Mouse (Mus musculus) cerebellum, adult 8-10 months (tissue): ENCODE data around the gene Stk24.

Experiments used
- DNase-seq: peaks from one replicate; pipeline ENCODE4 v3.0.0; 2022

Stk24 gene

GRCm38 (mm10) chr14:121310325-121311080 lies 69.3 kb downstream of the Stk24 start:
- DNase-seq: no peak

DNA sequence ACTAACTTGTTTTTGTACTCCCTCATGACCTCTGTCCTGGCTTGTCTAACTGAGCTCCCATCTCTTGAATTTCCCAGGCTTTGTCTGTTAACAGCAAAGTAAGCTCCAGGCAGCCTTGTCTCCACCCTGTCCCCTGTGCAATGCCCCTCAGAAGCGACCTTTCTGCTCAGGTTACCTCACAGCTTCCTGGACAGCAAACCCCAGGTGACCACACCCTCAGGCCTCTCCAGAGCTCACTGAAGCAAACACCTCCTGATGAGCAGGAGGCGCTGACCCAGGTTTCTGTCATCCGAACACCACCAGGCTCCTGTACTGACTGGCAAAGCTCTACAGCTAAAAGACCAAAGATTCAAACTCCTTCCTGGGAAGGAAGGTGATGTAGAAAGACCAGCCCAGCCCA lies 69.9 kb downstream of the Stk24 start:
- DNase-seq: no peak

GRCm38 (mm10) chr14:121305316-121306064 lies 74.3 kb downstream of the Stk24 start:
- no peak for DNase-seq

- no peak for DNase-seq
Observed at GRCm38 (mm10) chr14:121304523-121304922, 75.3 kb downstream of the Stk24 start.

DNA sequence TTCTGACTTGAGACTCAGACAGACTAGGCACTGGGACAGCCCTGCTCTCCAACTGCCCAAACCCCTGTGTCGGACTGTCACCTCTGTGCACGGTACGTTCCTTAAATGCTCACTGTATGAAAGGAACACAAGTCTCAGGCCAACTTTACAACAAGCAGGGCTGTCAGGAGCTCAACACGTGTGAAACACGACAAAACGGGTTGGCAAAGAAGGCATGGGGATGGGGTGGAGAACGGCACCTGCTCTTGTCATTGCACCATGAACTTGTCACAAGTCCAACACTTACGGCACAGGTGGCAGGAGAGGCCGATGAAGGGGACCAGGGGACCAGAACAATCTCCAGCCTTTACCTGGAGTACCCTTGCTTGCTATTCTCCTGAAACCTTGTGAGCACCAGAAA lies 80.7 kb downstream of the Stk24 start:
- DNase-seq: no peak

DNA sequence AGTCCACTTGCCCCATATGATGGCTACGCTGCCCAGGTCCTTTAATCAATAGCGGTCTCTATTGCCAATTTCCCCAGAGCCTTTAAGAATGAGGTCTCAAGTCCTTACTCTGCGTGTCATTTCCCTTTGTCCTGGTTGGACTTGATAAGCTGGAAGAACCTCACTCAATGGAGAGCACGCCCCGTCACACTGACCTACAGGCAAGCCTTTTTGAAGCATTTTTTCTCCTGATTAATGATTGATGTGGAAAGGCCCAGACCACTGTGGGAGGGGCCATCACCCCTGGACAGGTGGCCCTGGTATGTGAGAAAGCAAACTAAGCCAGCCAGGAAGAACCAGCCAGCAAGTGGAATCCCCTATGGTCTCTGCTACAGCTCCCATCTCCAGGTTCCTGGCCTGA lies 81.3 kb downstream of the Stk24 start:
- DNase-seq: no peak

DNA sequence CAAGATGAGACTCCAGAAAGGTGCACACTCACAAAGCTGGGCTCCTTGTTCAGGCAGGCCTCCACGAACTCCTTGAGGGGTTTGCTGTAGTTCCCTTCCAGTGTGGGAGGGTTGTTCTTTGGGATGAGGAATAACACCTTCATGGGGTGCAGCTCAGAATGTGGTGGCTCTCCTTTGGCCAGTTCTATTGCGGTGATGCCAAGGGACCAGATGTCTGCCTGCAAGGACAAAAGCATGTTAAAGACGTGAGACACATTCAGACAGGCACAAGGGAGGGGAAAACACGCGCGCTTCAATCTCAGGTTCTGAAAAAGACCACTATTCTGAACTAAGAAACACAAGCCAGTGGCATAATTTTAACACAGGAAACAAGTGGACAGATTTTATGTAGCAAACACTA lies 82.7 kb downstream of the Stk24 start:
- DNase-seq: no peak

DNA sequence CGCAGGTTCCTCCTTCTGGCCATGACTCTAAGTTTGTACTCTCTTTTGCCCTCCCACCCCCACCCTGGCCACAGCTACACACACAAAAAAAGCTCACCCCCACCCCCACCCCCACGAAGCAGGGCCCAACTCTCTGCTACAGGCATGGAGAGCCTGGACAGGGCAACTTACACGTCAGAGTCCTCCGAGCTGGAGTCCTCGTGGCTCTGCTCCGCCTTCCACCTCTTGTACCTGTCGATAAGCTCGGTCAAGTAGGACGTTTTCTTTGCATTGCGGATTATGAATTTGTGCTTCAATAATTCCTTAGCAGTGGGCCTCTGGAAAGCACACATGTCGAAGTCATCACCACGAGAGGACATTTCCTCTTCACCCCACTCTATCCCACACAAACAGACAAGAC lies 85.3 kb downstream of the Stk24 start:
- DNase-seq: no peak

DNA sequence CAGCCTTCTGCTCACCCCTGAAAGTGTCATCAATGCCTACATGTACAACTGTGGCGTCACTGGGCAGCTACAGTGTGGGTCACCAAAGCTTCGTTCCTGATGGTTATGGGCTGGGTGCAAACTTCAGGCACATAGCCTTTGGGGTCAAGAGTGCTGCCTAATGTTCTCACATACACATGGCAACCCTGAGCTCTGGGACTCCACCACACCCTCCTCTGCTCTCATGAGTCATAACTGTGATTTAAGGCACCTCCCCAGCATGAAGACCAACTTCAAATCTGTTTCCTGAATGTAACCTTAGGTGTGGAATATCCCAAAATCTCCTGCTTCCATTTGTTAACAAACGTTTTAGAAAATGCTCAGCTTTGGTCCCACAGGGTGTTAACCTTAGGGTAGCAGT lies 87.4 kb downstream of the Stk24 start:
- no peak for DNase-seq

GRCm38 (mm10) chr14:121291881-121292280 lies 87.9 kb downstream of the Stk24 start:
- DNase-seq: no peak

GRCm38 (mm10) chr14:121285379-121286120 lies 94.3 kb downstream of the Stk24 start:
- DNase-seq: no peak

DNA sequence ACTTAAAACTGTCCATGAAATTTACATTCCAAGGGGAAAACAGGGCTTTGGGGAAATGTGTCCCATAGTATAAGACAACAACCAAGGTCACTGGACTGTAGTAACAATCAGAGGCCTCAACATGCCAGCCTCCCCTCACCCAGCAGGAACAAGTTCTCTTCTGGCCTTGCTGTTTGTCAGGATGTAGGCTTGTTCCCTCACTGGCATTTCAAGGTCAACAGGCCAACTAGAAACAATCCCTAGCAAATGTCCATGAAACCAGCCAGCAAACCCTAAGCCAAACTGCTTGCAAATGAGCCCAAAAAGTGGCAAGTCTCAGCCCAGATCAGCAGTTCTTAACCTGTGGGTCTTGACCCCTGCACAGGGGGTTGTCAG lies 98.5 kb downstream of the Stk24 start:
- DNase-seq: no peak

- no peak for DNase-seq
Observed at GRCm38 (mm10) chr14:121280601-121281335, 99.0 kb downstream of the Stk24 start.

- DNase-seq: peak; percentile 79
Observed at GRCm38 (mm10) chr14:121279106-121279505, 100.7 kb downstream of the Stk24 start.

GRCm38 (mm10) chr14:121276016-121276415 lies 103.8 kb downstream of the Stk24 start:
- DNase-seq: no peak

- no peak for DNase-seq
Observed at GRCm38 (mm10) chr14:121274985-121275384, 104.8 kb downstream of the Stk24 start.

DNA sequence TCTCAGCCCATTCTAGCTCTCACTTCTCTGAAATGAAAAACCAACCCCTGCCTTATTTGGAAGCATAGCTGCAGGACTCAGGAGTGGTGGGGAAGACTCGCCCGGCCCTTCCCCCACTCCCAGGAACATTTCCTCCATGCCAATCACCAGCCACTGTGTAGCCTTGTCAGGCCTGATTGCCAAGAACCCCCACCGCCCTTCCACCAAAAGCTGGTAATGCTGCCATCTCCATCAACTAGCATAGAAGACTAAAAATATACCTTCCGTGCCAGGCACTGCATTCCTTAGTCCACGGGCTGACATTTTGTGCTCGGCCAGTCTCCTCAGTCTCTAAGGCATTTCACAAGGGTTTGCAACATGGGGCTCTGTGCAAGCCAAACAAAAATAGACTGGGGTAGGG lies 109.3 kb downstream of the Stk24 start:
- DNase-seq: no peak

- DNase-seq: no peak
Observed at GRCm38 (mm10) chr14:121267801-121268200, 112.0 kb downstream of the Stk24 start.

- DNase-seq: no peak
Observed at GRCm38 (mm10) chr14:121264453-121264852, 115.4 kb downstream of the Stk24 start.

GRCm38 (mm10) chr14:121263912-121264311 lies 115.9 kb downstream of the Stk24 start:
- no peak for DNase-seq

DNA sequence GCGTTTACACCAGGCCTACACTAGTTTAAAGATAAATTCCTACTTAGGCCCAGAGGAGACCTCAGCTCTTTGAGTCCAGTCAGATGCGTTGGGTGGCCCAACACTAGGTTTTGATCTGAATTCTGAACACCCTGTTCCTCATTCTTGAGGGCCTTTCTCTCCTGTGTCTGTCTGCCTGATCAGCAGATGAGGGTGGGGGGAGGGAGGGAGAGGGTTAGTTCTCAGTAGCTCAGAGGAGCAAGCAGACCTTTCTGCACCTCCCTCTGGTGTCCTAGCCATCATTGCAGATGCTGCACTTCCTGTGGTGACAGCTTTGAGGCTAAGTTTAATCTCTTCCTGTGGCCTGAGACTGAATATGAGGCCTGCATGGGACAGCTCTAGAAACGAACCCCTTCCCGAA lies 117.2 kb downstream of the Stk24 start:
- no peak for DNase-seq

DNA sequence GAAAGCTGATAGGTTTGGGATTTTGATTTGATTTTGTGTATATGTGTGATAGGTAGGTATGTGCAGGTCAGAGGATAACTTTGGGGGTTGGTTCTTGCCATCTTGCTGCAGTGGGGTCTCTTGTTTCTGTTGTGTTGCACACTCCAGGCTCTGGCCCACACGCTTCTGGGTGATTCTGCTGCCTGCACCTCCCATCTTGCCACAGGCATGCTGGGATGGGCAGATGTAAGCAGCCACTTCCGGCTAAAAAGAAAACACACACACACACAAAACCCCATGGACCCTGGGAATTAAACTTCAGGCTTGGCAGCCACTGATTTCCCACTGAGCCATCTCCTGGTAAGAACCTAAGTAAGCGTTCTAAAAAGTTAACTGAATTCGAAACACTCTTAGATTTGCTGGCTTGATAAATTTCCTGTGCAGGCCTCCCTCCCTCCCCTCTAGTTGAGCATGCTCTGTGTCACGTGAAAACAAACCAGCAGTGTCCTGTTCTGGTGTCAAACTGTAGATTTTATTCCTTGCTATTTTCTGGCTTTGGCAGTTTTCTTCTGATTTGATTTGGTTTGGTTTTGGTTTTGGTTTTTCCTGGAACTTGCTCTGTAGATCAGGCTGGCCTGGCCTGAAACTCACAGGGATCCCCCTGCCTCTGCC lies 118.5 kb downstream of the Stk24 start:
- DNase-seq: no peak

DNA sequence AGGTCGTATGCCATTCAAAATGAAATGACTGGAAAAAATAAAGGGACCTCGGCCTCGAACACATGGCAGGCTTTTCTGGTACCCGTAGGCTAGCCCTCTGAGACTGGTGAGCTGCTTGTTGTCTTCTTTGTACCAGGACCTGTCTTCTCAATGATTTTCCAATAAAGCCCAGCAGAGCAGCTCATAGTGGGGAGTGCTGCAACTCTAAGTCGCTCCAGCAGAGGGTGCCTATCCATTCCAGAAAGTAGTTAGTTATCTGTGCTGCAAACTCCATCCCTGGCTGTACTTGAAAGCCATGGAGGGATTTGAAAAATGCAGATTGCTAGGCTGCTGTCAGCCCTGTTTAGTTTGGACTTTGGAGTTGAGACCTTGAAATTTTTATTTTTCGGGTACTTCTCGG lies 120.0 kb downstream of the Stk24 start:
- DNase-seq: peak; percentile 25
